Mouse (Mus musculus) midbrain, embryonic 12.5 days (tissue): ENCODE data around the gene Pbx3. TPM values are rescaled to one million over a fixed set of nuclear protein-coding genes. Genes with fewer than 3 reads are reported as not detected.

Experiments
- ATAC-seq: fragments of 200-750 bp; cut with Nextera tagmentation; 2 replicates; pipeline ENCODE4 v1.8.0; 2017; ENCODE audit warnings: low read depth, moderate TSS enrichment, moderate library complexity; ENCODE audit not compliant: low FRiP score
- H3K27ac ChIP-seq: fragments of 300-500 bp; sonication (generic); replicated peaks from 2 replicates; pipeline ENCODE4 v1.5.1; 2016; ENCODE audit warnings: mild to moderate bottlenecking
- H3K27me3 ChIP-seq: fragments of 300-500 bp; sonication (generic); 2 replicates; pipeline ENCODE4 v1.6.1; 2016; ENCODE audit warnings: mild to moderate bottlenecking
- H3K36me3 ChIP-seq: fragments of 300-500 bp; sonication (generic); 2 replicates; pipeline ENCODE4 v1.6.1; 2016
- H3K4me1 ChIP-seq: fragments of 300-500 bp; sonication (generic); 2 replicates; pipeline ENCODE4 v1.6.1; 2016
- H3K4me2 ChIP-seq: fragments of 300-500 bp; sonication (generic); replicated peaks from 2 replicates; pipeline ENCODE4 v1.6.1; 2016; ENCODE audit warnings: mild to moderate bottlenecking, moderate library complexity
- H3K4me3 ChIP-seq: fragments of 300-500 bp; sonication (generic); 2 replicates; pipeline ENCODE4 v1.5.1; 2016; ENCODE audit warnings: mild to moderate bottlenecking
- H3K9ac ChIP-seq: fragments of 300-500 bp; sonication (generic); replicated peaks from 2 replicates; pipeline ENCODE4 v1.6.1; 2016; ENCODE audit warnings: mild to moderate bottlenecking, moderate library complexity
- H3K9me3 ChIP-seq: fragments of 300-500 bp; sonication (generic); 2 replicates; pipeline ENCODE4 v1.6.1; 2016; ENCODE audit warnings: mild to moderate bottlenecking
- WGBS: fragments of 180-500 bp; shearing (Covaris S2); methylation state at CpG from one replicate; pipeline ENCODE4 v1.1.7; 2016; 5-methylcytosine and 5-hydroxymethylcytosine counted together
- polyA plus RNA-seq: library from polyadenylated mRNA; unstranded; fragments of >200 nt; fragmentation: Nextera tagmentation; extraction: Ambion mirVana; gene quantifications from 2 replicates; pipeline ENCODE4 v1.2.1, GENCODE M21; 2016

The Pbx3 gene
- polyA plus RNA-seq, 1 experiment from 2014 or later: 79.3 TPM

DNA sequence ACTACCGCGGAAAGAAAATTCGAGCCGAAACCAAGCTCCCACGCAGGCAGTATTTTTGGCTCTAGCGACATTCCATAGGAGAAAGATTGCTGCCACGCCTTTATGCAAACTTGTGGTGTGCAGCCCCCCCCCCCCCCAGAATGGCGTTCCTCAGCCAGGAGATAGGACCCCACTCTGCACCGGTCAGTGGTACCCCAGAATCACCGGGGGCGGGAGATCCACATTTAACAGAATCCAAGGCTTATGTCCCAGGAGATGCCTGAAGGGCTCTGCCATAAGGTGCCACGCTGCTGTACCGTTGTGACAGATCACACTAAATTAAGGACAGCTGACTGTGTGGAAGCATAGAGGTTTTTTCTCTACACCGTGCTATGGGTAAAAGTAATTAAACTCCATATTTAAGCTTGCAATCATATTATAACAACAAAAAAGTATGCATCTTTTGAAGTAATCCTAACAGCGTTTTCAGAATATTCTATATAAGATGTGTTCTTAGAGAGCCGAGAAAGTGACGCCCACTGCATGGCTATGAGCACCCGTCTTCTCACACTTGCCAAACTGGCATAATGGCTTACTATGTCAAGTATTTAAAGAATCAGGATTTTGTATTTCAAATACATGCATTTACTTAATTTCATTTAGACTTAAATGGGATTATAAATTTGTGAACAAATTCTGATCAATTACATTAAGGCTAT, 122.8 kb downstream of the Pbx3 start:
- Histone ChIP-seq H3K9me3 (no peaks in the 10 kb centered on the region), H3K27me3 (no peaks in the 10 kb centered on the region), H3K4me3 (peak overlapping the region; percentile 47), H3K36me3 (no peaks in the 10 kb centered on the region), H3K4me2 (peak overlapping the region; percentile 72), H3K4me1 (peaks cover 47% of the 10 kb centered on the region), H3K9ac (peak overlapping the region; percentile 57), H3K27ac (peak overlapping the region; percentile 95)
- 1% methylated on average over 18 of the region's 18 CpGs for WGBS
- peak; percentile 75 for ATAC-seq

DNA sequence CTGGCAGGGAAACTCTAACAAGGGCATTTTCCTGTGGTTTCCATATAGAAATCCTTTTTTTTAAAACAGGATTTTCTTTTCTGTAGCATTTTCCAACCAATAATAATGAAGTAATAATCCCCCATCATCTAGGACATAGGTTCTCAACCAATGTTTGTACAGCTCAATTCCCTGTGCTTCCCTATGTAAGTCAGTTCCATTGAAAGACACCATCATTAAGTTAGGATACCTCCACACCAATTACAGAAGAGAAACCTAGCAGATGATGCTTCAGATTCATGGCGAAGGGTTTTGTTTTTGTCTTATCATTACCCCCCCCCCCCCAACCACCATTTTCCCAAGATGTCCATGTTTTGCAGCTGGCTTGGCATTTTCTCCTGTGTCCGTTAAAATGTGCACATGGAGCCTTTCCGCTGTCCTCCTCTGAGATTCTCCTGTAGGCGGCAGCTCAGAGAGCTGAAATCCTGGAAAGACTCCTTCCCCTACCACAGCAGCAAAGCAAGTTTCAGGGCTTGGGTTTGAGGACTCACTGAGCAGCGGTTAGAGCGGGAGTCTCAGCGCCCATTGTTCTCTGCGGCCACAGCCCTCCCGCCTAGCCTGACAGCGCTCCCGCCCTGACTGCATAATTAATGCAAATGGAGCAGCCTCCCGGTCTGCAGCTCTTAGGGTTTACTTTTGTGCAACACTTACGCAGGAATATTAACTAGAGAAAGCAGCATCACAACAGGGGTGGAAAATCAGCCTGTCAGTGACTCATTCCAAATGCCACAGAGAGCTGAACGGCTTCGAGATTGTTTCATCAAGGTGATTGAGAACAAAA, 123.6 kb downstream of the Pbx3 start:
- H3K4me2 ChIP-seq: peak overlapping the region; percentile 72
- H3K36me3 ChIP-seq: no peaks in the 10 kb centered on the region
- no peaks in the 10 kb centered on the region for H3K9me3 ChIP-seq
- peak overlapping the region; percentile 47 for H3K4me3 ChIP-seq
- peak overlapping the region; percentile 57 for H3K9ac ChIP-seq
- WGBS: 0% methylated on average over 15 of the region's 15 CpGs
- H3K27me3 ChIP-seq: no peaks in the 10 kb centered on the region
- peak; percentile 98 for ATAC-seq
- peak overlapping the region; percentile 95 for H3K27ac ChIP-seq
- peaks cover 47% of the 10 kb centered on the region for H3K4me1 ChIP-seq

- H3K9me3 ChIP-seq: no peaks in the 10 kb centered on the region
- H3K4me1 ChIP-seq: peaks cover 22% of the 10 kb centered on the region
- ATAC-seq: no peak
These were observed 132.1 kb downstream of the Pbx3 start for GRCm38 (mm10) chr2:34240885-34241284.

GRCm38 (mm10) chr2:34239315-34239858, 133.6 kb downstream of the Pbx3 start:
- H3K4me1 ChIP-seq: peaks cover 34% of the 10 kb centered on the region
- no peak overlapping the region for H3K4me2 ChIP-seq
- H3K27me3 ChIP-seq: no peaks in the 10 kb centered on the region
- H3K27ac ChIP-seq: 0 out of 2 replicates have a peak overlapping the region, but pooled peaks have one; percentile 36
- WGBS: 35% methylated on average over 4 of the region's 4 CpGs
- no peaks in the 10 kb centered on the region for H3K36me3 ChIP-seq
- H3K9ac ChIP-seq: no peak overlapping the region
- no peak for ATAC-seq
- no peak overlapping the region for H3K4me3 ChIP-seq
- H3K9me3 ChIP-seq: no peaks in the 10 kb centered on the region

More at GRCm38 (mm10) chr2:34240885-34241284, 132.1 kb downstream of the Pbx3 start:
- no peak overlapping the region for H3K4me3 ChIP-seq
- H3K36me3 ChIP-seq: no peaks in the 10 kb centered on the region
- no peak overlapping the region for H3K9ac ChIP-seq
- H3K27me3 ChIP-seq: no peaks in the 10 kb centered on the region
- no peak overlapping the region for H3K4me2 ChIP-seq
- H3K27ac ChIP-seq: no peak overlapping the region

GRCm38 (mm10) chr2:34235467-34236075, 137.4 kb downstream of the Pbx3 start:
- 24% methylated on average over 8 of the region's 8 CpGs for WGBS
- peak overlapping the region; percentile 19; the same call in 1 of the 2 replicates for H3K4me2 ChIP-seq
- no peak overlapping the region for H3K4me3 ChIP-seq
- peak overlapping the region; percentile 61 for H3K27ac ChIP-seq
- no peak for ATAC-seq
- peaks cover 53% of the 10 kb centered on the region for H3K4me1 ChIP-seq
- H3K36me3 ChIP-seq: no peaks in the 10 kb centered on the region
- no peak overlapping the region for H3K9ac ChIP-seq
- no peaks in the 10 kb centered on the region for H3K27me3 ChIP-seq
- H3K9me3 ChIP-seq: no peaks in the 10 kb centered on the region

DNA sequence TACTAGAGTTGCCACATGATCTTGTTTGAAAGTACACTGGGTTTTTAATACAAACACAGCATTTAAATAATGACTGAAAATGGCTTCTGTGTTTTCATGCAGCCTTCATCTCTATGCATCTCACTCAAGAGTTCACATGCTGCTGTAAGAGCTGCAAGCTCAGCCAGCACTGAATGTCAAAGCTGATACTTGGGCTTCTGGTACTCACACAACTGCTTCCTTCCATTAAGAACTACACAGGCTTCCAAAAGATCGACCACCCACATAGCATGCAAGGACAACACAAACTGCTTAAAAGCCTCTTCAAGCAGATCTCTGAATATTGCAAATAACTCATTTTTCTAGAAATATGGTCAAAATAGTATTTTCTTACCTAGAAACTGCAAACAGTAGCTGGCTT, 138.7 kb downstream of the Pbx3 start:
- H3K27ac ChIP-seq: no peak overlapping the region; the same call in 1 of the 2 replicates
- WGBS: 56% methylated on average over 1 of the region's 1 CpGs

GRCm38 (mm10) chr2:34233271-34233670, 139.7 kb downstream of the Pbx3 start:
- no peak overlapping the region for H3K27ac ChIP-seq
- H3K4me3 ChIP-seq: no peak overlapping the region
- H3K9me3 ChIP-seq: no peaks in the 10 kb centered on the region
- 82% methylated on average over 5 of the region's 5 CpGs for WGBS
- no peak overlapping the region for H3K4me2 ChIP-seq
- no peak for ATAC-seq
- H3K27me3 ChIP-seq: no peaks in the 10 kb centered on the region
- peaks cover 57% of the 10 kb centered on the region for H3K4me1 ChIP-seq
- no peaks in the 10 kb centered on the region for H3K36me3 ChIP-seq
- no peak overlapping the region for H3K9ac ChIP-seq

More for the DNA sequence above, 138.7 kb downstream of the Pbx3 start:
- no peak for ATAC-seq
- no peak overlapping the region for H3K4me2 ChIP-seq
- H3K9ac ChIP-seq: no peak overlapping the region
- H3K9me3 ChIP-seq: no peaks in the 10 kb centered on the region
- no peaks in the 10 kb centered on the region for H3K36me3 ChIP-seq
- no peak overlapping the region for H3K4me3 ChIP-seq
- no peaks in the 10 kb centered on the region for H3K27me3 ChIP-seq
- peaks cover 58% of the 10 kb centered on the region for H3K4me1 ChIP-seq

DNA sequence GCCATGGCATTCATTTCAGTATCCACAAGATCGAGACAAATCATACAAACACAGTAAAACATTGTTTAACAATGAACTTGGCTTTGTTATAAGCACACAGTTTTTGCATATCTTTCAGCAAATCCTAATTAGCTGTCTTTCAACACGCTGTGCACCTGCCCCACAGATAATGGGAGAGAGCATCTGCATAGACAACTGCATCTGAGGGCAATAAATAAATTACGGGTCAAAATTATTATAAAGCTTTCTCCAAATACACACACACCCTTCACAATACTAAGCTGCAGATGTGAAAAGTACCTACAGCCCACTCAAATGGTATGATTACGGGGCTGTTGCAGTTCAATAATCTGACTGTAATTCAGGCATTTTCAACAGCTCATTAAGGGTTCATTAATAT, 145.3 kb downstream of the Pbx3 start:
- Histone ChIP-seq H3K36me3 (no peaks in the 10 kb centered on the region), H3K4me2 (no peak overlapping the region), H3K4me3 (no peak overlapping the region), H3K9ac (no peak overlapping the region), H3K9me3 (no peaks in the 10 kb centered on the region), H3K4me1 (peaks cover 50% of the 10 kb centered on the region), H3K27ac (peak overlapping the region; percentile 44; the same call in 1 of the 2 replicates), H3K27me3 (no peaks in the 10 kb centered on the region)
- no peak for ATAC-seq
- 59% methylated on average over 4 of the region's 4 CpGs for WGBS

- Histone ChIP-seq H3K27ac (0 out of 2 replicates have a peak overlapping the region, but pooled peaks have one; percentile 35), H3K4me3 (no peak overlapping the region), H3K4me1 (peaks cover 39% of the 10 kb centered on the region), H3K27me3 (no peaks in the 10 kb centered on the region), H3K9ac (no peak overlapping the region), H3K36me3 (no peaks in the 10 kb centered on the region), H3K9me3 (no peaks in the 10 kb centered on the region), H3K4me2 (no peak overlapping the region)
- WGBS: 45% methylated on average over 6 of the region's 6 CpGs
- no peak for ATAC-seq
These were observed 147.5 kb downstream of the Pbx3 start for GRCm38 (mm10) chr2:34225470-34225869.

- Histone ChIP-seq H3K27ac (no peak overlapping the region), H3K4me1 (peaks cover 16% of the 10 kb centered on the region), H3K36me3 (no peaks in the 10 kb centered on the region), H3K9ac (no peak overlapping the region), H3K4me3 (no peak overlapping the region), H3K4me2 (no peak overlapping the region), H3K9me3 (no peaks in the 10 kb centered on the region), H3K27me3 (no peaks in the 10 kb centered on the region)
- WGBS: 65% methylated on average over 3 of the region's 3 CpGs
- ATAC-seq: no peak
These were observed 151.5 kb downstream of the Pbx3 start for GRCm38 (mm10) chr2:34221477-34221876.

GRCm38 (mm10) chr2:34219150-34219549, 153.8 kb downstream of the Pbx3 start:
- Histone ChIP-seq H3K27ac (no peak overlapping the region), H3K36me3 (no peaks in the 10 kb centered on the region), H3K4me3 (no peak overlapping the region), H3K9ac (no peak overlapping the region), H3K4me2 (no peak overlapping the region), H3K9me3 (no peaks in the 10 kb centered on the region), H3K4me1 (peaks cover 3% of the 10 kb centered on the region; the same call in 1 of the 2 replicates), H3K27me3 (no peaks in the 10 kb centered on the region)
- no peak for ATAC-seq
- WGBS: 97% methylated on average over 1 of the region's 1 CpGs
